Mouse (Mus musculus): ENCODE data around the gene 6430548M08Rik.
A peak's percentile ranks its signal among the peaks of the same experiment; 100 is the strongest.

Gene 6430548M08Rik

DNA sequence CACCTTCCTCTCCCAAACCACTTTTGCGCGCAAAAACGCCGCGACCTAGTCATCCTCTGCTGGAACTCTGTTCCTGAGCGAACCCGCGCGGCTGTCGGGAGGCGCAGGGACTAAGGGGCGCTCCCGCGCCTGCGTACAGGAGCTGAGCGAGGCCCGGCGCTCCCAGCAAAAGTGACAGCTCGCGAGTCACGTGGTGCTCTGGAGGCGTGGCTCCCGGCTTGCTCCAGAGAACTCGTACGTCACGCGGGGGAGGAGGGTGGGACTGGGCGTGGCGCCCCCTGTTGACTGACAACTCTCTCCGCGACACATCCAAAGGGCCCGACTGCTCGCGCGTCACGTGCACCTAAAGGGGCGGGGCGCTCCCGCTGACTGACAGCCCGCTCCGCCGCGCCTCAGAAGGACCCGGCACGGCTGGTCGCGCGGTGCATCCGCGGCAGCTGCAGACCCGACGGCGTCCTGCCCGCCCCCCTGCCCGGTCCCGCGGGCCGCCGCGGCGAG lies at the start of gene 6430548M08Rik:
6430548M08Rik (plus strand) TSS at position 395 of the 498 bp plus-strand sequence.
- DNase-seq: peak; percentile 100

DNA sequence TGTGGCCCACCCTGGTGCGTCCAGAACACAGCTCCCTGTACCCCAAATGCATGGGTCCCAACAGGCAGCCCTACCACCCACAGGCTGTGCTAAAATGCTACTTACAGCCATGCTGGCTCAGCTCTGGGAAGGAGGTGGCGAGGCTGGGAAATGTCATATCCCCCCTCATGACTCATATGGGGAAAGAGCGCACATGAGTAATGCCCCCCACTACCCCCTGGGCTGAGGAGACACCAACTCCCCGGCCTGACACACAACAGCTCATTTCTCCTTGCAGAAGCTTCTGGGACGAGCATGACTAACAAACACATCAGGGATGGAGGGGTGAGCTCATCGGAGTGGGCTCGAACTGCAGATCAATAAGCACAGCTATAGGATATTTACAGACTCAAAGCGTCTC lies 48.3 kb upstream of the 6430548M08Rik start:
- DNase-seq: no peak

DNA sequence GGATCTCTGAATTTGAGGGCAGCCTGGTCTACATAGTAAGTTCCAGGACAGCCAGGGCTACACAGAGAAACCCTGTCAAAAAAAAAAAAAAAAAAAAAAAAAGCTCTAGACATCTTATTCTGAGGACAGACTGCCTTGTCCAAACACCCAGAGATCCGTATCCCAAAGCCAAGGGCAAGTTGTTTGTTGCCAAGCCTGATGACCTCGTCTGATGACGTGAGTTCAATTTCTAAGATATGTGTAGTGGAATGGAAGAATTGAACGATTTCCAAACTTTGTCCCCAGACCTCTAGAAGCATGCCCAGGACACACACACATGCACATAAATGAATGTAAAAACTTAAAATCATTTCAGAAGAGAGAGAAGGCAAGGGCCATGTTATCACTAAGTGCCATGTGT lies 47.7 kb upstream of the 6430548M08Rik start:
- DNase-seq: no peak

DNA sequence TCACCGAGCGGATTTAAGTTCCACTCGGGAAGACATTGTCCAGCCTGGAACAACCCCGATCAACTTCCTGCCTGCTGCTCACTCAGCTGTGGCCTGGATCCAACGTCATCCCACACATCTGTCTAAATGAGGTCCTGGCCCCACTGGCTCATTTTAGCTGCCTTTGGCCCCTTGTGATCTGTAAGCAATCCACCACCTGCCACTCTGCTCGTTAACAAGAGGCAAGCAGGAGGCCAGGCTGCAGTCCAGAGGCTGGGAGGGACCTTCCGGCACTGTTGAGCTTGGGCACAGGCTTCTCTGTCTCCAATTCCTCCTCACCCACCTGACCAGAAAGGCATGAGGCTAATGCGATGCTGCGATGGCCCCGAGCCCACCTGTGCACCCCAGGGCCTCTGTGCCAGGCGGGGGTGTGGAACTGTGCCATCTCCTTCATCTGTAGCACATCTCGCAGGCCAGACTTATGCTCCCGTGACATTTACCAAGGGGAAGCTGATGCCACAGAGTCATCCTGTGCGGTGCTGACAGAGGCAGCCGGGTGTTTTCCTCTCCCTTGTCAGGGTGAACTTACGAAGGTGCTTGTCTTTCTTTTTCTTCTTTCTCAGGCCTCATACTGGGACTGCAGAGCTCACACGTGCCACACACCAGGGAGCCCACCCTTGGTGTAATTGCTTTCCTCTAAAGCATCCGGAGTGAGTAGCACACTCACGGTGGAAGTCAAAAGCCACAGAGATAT lies 45.9 kb upstream of the 6430548M08Rik start:
- DNase-seq: peak; percentile 67 to 70

DNA sequence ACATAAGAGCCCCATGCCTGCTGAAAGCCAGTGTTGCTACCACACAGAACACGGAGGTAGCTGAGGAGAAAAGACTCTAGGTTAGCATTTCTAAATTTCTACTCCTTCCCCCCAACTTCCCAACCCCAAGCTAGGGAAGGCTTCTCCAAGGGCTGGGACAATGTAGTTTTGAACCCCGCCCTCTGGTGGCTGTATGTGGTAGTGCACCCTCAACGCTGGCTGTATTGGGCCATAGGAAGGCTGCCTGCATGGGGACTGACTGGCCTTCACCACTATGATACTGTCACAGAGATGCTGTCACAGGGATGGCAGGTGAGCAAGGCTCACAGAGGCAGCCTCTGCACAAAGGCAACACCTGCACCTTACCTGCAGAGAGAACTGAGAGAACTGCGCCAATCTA lies 42.3 kb upstream of the 6430548M08Rik start:
- DNase-seq: peak; percentile 82 to 90

DNA sequence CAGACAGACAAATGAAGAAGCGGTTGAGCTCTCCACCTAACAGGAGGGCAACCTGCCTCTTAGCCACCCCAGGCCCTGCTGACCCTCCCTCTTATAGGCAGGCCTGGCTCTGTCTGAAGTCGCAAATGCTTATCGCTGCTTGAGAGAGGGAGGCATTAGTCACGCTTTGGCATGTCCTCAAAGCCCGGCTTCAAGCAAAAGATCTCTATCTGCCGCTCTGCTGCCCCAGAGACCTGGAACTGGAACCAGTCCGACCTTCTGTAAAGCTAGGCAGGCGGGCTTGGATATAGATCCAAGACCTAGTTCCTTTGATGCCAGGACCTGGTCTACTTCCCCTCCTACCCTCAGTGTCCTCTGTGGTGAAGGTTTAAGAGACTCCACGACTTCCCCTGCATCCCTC lies 41.7 kb upstream of the 6430548M08Rik start:
- peak; percentile 76 to 85 for DNase-seq

DNA sequence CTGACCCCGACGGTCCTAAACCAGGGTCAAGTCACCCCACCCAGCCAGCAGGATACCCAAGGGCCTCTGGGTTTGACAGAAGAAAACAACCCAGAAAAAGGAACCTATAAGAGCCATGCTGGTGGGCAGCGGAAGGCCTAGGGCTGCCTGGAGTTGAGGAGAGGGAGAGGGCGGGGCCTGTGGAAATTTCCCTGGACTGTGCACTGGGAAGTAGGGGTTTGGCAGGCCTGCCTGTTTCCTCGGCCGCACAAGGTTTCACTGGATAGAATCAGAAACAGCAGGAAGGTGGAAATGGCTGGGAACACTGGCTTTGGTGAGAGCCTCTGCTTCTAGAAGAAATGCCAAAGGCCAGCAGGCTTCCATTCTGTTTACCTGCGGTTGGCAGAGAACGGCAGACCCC lies 41.1 kb upstream of the 6430548M08Rik start:
- peak; percentile 37 to 49 for DNase-seq

DNA sequence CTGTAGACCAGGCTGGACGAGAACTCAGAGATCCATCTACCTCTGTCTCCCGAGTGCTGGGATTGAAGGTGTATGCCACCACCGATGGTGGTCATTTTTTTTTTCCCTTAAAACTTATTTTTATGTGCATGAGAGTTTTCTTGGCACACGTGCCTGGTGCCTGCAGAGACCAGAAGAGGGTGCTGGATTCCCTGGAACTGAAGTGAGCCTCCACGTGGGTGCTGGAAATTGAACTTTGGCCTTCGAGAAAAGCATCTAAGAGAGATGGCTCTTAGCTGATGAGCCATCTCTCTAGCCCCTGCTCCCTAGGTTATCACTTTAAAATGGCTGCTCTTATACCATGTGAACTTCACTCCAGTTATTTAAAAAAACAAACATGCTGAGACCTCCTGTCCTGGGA lies 39.4 kb upstream of the 6430548M08Rik start:
- DNase-seq: no peak

DNA sequence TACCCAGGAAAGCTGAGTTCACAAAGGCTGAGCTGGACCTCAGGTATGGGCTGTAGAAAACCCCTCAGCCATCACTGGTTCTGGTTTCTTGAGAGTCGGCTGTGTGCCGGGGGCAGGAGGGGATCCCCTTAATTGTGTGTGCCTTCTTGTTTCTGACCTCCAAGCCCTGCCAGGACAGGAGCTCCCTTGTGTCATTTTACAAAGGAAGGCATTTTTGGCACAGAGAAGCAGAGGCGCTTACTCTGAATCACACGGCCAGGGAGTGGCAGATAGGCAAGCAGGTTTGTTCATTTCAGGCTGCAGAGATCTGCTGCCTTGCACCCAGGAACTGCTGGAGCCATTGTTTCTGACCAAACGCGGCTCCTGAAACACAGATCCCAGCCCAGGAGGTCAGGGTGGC lies 38.6 kb upstream of the 6430548M08Rik start:
- DNase-seq: no peak

DNA sequence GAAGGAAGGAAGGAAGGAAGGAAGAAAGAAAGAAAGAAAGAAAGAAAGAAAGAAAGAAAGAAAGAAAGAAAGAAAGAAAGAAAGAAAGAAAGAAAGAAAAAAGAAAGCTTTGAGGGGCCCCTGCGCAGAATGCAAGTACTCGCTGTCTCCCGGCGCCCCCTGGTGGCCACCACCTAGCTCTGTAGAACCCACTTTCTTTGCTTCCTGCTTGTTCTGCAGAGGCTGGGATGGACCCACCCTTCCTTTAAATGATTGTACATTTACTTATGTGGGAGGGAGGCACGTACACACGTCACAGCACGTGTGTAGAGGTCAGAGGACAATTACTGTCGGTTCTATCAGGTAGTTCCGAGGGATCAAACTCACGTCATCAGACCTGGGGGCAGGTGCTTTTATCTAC lies 35.9 kb upstream of the 6430548M08Rik start:
- peak; percentile 78 to 91 for DNase-seq

DNA sequence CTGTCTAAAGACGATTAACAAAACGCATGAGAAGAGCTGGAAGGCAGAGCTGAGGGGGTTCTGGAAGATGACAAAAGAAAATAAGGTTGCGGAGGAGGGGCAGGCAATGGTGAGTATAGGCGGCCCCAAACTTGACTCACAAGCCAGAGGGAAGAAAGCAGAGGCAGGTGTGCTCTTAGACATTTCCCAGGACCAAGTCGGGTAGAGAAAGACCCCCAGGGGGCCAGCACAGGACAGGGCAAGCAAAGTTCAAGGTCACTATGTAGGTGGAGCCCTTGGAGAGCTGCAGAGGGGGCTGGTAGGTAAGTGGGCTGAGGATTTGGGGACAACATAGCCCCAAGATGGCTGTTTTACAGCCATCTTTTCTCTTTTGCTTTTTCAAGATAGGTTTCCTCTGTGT lies 34.6 kb upstream of the 6430548M08Rik start:
- DNase-seq: no peak

DNA sequence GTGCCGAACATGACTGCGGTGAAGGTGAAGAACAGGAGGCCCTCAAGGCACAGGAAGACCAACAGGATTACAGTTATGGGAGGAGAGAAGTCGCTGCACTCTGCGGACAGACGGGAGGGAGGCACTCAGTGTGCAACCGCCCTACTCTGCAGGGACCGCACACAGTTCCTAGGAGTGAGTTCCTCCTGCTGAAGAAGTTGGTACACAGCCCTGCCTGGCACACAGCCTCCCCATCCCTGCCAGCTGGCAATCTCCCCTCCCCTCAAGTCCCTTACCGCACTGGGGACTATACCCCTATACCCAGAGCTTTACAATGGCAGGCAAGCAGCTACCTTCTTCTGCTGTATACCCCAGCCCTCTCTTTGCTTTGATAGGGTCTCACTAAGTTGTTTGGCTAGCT lies 30.7 kb upstream of the 6430548M08Rik start:
- peak; percentile 50 to 53 for DNase-seq

DNA sequence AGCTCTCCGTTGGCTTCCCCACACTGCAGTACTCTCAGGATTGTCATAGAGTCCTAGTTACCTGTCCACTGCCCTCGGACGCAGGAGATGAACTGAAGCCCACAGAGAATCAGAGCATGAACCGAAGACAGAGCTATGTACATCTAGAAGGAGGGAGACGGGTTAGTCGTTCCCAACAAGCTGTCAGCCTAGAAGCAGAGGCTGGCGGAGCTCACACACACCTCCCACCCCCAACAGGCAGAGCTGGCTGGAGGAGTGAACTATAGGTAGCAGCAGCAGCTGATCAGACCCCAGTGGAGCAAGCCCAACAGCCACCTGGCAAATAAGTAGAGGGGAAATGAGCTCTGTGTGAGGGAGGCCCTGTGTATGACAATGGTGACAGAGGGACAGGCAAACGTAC lies 29.2 kb upstream of the 6430548M08Rik start:
- no peak for DNase-seq

DNA sequence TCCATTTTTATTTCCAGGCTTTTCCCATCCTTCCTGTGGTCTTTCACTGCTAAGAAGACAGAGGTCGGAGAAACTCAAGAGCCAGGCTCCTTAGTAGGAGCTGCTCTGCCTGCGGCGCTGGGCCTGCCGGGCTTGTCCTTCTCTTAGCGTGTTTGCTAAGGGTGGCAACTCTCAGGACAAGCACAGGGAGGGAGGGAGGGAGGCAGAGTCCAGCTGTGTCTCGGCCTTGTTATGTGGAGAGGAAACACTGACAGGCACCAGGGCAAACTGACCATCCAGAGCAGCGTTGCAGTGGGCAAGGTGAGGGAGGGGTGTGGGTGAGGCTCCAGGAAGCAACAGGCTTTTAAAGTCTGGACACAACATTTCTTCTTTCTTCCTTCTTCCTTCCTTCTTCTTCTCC lies 24.4 kb upstream of the 6430548M08Rik start:
- DNase-seq: no peak

DNA sequence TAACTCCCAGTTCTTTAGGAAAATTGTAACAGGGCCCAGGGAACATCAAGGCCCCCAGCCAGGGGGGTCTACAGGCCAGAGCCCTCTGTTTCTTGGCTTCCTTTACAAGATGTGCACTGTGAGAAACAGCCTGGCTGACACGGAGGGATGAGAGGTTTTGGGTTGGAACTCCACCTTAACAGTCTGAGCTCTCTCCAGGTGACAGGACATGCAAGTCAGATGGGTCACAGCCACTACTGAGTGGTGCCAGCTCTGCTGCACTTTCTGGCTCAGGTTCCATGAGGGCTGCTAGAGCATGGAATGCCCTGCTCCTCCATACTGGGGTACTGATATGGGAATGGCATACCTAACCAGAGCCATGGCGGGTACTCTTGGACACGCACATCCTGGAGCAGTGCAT lies 22.9 kb upstream of the 6430548M08Rik start:
- peak; percentile 59 to 72 for DNase-seq

DNA sequence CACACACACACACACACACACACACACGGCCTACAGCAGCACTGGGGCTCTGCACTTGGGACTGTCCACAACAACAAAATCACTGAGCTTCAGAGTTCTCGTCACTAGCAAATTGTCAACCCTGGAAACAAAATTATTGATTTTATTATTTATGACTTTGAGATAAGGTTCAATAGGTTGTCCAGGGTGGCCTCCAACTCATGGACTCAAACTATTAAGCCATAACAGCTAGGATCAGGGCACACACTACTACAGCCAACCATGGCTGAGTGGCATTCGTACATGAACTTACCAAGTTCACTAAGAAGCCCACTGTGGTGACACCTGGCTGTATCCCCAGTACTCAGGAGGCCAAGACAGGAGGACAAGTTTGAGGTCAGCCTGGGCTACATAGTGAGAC lies 20.8 kb upstream of the 6430548M08Rik start:
- no peak for DNase-seq

DNA sequence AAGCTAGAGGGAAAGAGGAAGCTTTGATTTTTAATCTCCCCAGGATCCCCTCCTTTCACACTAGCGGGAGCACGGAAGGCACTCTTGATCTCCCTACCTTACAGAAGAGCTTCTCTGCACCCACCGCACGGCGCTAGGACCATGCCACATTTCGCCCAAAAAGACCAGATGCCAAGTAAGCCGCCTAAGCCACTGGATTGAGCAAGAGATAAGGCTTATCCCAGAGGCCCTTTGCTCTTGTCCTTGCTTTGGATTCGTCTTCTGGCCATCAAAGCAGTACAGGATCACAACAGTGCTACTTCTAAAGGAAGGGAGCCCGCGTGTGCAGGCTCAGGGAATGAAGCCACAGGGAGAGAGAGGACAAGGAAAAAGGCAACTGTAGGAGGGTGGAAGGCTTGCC lies 19.2 kb upstream of the 6430548M08Rik start:
- no peak for DNase-seq

DNA sequence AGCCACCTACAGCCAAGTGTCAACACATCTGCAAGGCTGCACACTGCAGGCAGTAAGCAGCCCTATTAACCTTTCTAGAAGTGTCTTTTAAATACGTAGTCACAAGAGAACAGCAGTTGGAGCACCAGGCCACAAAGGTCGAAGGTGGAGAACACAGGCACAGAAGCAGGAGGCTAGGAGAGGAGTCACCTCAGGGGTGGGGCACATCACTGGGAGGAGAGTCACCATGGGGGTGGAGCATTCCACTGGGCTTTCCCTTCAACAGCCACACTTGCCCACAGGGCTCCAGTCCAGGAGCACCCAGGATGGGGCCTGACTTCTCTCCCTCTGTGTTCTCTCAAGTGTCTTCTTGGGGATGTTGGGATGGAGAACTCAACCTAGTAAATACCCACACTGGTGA lies 17.5 kb upstream of the 6430548M08Rik start:
- no peak for DNase-seq

DNA sequence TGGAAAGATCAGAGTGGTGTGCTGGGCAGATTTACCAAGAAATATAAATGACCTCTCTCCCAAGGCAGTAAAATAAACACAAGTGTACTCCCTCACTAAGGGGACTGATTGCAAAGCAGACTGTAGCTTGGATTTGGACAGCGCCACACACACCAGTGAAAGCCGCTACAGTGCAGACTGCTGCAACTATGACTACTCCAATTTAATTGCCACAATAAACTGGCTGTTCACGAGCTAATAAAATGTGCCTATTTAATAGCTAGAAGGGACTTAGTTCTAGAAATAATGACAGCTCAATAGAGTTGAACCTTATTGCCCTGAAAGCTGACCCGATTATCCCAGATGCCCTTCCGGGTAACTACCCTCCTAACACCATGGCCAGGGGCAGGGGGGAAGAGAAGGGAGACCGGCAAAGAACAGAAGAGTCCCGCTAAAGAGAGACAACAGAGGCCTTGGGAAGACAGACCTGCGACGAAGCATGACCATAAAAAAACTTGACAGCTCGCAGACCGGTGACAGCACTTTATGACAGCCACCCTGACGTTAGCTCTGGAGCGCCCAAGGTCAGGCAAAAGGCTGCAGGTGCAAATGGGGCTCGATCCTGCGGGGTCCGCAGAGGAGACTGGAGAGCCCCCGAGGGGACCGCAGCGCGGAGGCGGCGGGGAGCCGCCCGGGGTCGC lies 13.4 kb upstream of the 6430548M08Rik start:
- DNase-seq: no peak

DNA sequence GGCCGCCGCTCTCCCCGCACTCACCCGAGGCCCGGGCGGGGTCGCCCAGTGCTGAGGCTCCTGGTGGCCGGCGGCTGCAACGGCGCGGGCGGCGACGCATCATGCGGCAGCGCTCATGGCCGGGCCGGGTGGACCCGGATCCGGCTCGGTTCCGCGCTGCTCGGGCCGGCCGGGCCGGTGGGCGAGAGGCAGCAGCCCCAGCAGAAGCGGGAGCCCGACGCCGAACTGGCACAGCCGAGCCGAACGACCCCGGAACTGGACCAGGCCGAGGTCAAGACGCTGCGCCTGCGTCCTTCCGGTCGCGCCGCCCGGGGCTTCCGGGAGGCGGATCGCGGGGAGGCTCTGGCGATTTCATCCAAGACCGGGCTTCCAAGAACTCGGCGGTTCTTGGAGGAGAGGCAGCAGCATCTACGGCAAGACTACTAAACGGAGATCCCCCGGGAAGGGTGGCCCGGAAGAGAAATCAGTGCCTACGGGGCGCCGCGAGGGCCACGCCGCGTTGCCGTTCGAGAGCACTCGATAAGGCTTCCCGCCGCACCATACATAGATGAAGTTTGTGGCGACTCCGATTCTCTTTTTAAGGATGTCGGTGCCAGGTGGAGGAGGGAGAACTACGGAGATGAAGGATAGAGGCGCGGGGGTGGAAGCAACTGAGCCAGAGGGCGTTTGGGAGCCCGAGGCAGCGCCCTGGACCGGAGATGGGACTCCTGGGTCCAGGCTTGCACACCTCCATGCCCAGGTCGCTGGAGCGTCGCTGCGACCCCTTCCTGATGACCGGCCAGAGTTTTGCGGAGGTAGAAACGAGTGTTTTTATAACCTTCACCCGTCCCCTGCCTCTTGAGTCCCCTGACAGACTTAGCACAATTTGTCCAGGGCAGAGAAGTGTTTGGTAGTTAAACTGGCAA lies 12.6 kb upstream of the 6430548M08Rik start, which contains the start of gene Zdhhc7:
Zdhhc7 (minus strand) TSS at position 415 of the 905 bp plus-strand sequence.
- DNase-seq: peak; percentile 82 to 90

DNA sequence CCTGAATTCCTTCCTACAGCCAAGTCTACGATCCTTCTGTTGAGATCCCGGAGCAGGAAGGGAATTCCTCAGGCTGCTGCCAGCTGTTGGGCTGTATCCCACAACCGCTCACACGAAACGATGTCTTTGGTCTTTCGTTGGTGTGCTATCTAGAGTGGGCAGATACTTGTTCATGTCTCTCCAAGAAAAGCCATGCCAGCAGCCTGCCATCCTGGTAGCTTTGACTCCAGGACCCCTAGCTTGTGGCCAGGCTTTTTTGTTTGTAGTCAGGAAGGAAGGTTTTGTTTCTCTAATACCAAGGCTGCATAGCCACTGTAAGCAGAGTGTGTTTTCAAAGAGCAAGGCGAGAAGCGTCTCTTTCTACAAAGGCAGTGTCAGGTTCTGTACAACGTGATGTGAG lies 10.0 kb upstream of the 6430548M08Rik start:
- DNase-seq: no peak

DNA sequence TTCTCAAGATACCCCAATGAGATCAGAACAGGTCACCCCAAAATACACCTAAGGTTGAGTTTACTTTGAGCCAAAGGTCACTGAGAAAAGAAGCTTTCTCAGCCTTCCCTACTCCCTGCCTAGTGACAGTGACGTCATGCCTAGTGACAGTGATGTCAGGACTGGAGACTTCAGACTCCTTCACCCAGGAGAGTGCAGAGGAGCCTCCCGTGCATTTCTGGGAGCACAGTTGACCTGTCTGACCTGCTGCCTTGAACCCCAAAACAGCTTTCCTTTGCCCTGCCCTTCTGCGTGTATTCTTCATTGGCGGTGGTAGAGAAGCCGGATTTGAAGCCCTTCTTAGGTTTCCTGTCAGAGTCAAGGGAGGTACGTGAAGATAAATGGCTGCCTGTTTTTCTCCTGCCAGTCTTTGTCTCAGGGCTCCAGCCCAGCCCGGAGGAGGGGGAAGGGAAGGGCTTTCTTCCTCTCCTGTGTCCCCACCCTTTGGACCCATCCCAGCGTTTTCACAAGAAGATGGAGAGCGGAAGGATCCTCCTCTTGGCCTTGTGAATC lies 9.2 kb upstream of the 6430548M08Rik start:
- DNase-seq: no peak

DNA sequence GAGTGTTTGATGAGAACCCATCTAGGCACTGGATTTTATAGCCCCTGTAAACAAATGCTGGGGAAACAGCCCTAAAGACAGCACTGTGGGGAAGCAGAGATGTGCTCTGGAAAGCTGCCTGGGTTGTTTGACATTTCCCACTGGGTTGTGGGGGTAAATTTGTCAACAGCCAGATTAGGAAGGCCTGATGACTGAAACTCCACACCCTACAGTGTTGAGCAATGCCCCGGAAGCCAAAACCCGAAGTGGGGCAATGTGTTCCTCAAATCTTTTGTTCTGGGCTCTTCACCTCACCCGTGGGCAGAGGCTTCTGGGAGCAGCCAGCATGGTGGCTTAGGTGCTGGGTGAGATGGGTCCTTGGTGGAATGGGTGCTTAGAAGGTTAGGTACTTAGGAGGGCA lies 4.8 kb upstream of the 6430548M08Rik start:
- no peak for DNase-seq

Data from cerebellum, adult 18-20 months (tissue).